ENCODE assay signal across 9 mouse cellular contexts in genomic region chr4:62944326-62944879, GRCm38 (mm10). TPM values are rescaled to one million over a fixed set of nuclear protein-coding genes. Genes with fewer than 3 reads are reported as not detected.
DNase-seq lines count a peak whose midpoint lies in the region; ATAC-seq and TF ChIP-seq lines count a peak whose summit lies in the region.
"Had no signal": no experiment of that assay in that cellular context is flagged by ENCODE, and none has a peak within 500 bp of the region (broad histone marks: within the 10 kb centered on the region; RNA-seq: fewer than 3 reads in every experiment).

No protein-coding gene starts in this region.

- intact Hi-C loops in left cerebral cortex, adult 2 months (cut with DNase I): no loop called here

- no peak overlapping the region for H3K9ac ChIP-seq in intestine, embryonic 16.5 days (ENCODE audit: low read depth, low read length)
- no peak overlapping the region for H3K9ac ChIP-seq in forebrain, embryonic 13.5 days
- H3K9ac ChIP-seq: embryonic facial prominence, embryonic 15.5 days had no signal

- H3K27me3 ChIP-seq in intestine, embryonic 16.5 days (replicated peaks; ENCODE audit: control insufficient read depth, insufficient read depth, low read length): no peaks in the 10 kb centered on the region
- no peaks in the 10 kb centered on the region for H3K27me3 ChIP-seq in forebrain, embryonic 13.5 days
- H3K27me3 ChIP-seq: embryonic facial prominence, embryonic 15.5 days had no signal

- no peaks in the 10 kb centered on the region for H3K9me3 ChIP-seq in intestine, embryonic 16.5 days (ENCODE audit: control insufficient read depth, low read length)
- no peaks in the 10 kb centered on the region for H3K9me3 ChIP-seq in forebrain, embryonic 13.5 days (replicated peaks)
- H3K9me3 ChIP-seq: embryonic facial prominence, embryonic 15.5 days had no signal

- ATAC-seq in intestine, embryonic 16.5 days: peak; percentile 63; the same call in 1 of the 2 replicates
- ATAC-seq in forebrain, embryonic 13.5 days: no peak

- no peak overlapping the region for H3K4me3 ChIP-seq in left cerebral cortex, adult 2 months
- H3K4me3 ChIP-seq in intestine, embryonic 16.5 days (ENCODE audit: low read length): no peak overlapping the region
- H3K4me3 ChIP-seq in forebrain, embryonic 13.5 days: no peak overlapping the region
- H3K4me3 ChIP-seq: embryonic facial prominence, embryonic 15.5 days had no signal

- no peak overlapping the region for H3K4me2 ChIP-seq in intestine, embryonic 16.5 days (ENCODE audit: low read depth, low read length)
- H3K4me2 ChIP-seq in forebrain, embryonic 13.5 days: no peak overlapping the region
- H3K4me2 ChIP-seq: embryonic facial prominence, embryonic 15.5 days had no signal

- peak; percentile 27 to 48 for DNase-seq in adrenal gland, adult (ENCODE audit: inconsistent age in 2 of 2, low spot score in 1 of 2)
- no peak for DNase-seq in adrenal gland, postnatal 4 days (ENCODE audit: low spot score in 2 of 2)
- DNase-seq in left cerebral cortex, adult 2 months (ENCODE audit: extremely low spot score in 1 of 2, low spot score in 2 of 2): no peak
- no peak for DNase-seq in left cerebral cortex, adult 11 months (ENCODE audit: low spot score)
- DNase-seq in lung, postnatal 36 days: peak; percentile 25
- DNase-seq in urinary bladder, postnatal 10 days (ENCODE audit: low spot score): no peak

- H3K36me3 ChIP-seq in intestine, embryonic 16.5 days (ENCODE audit: control insufficient read depth, insufficient read depth, low read length): no peaks in the 10 kb centered on the region
- H3K36me3 ChIP-seq in forebrain, embryonic 13.5 days (ENCODE audit: poor library complexity, severe bottlenecking): no peaks in the 10 kb centered on the region
- H3K36me3 ChIP-seq: embryonic facial prominence, embryonic 15.5 days had no signal

- H3K4me1 ChIP-seq in intestine, embryonic 16.5 days (ENCODE audit: control insufficient read depth, insufficient read depth, low read length): no peaks in the 10 kb centered on the region
- H3K4me1 ChIP-seq in forebrain, embryonic 13.5 days: peaks cover 8% of the 10 kb centered on the region

- WGBS in intestine, embryonic 16.5 days: 48% methylated on average over 4 of the region's 4 CpGs
- 68% methylated on average over 4 of the region's 4 CpGs for WGBS in forebrain, embryonic 13.5 days

- TF ChIP-seq CTCF in left cerebral cortex, adult 2 months (IDR thresholded peaks at IDR 0.05): peak; percentile 40

- H3K27ac ChIP-seq in left cerebral cortex, adult 2 months: no peak overlapping the region
- H3K27ac ChIP-seq in intestine, embryonic 16.5 days (ENCODE audit: low read length): no peak overlapping the region
- no peak overlapping the region for H3K27ac ChIP-seq in forebrain, embryonic 13.5 days
- H3K27ac ChIP-seq: embryonic facial prominence, embryonic 15.5 days had no signal

RNA-seq across cellular contexts. Expression of gene Zfp618, which starts 21.0 kb away (rescaled TPM):
- 10 to 100 TPM; 18.7 to 22.7 TPM for total RNA-seq in adrenal gland, postnatal 4 days (2021)
- total RNA-seq in left cerebral cortex, adult 2 months (2021): 1 to 10 TPM; 5.9 to 6.2 TPM
- polyA plus RNA-seq in intestine, embryonic 16.5 days (2015; fragmentation: Nextera tagmentation; extraction: Ambion mirVana): 15.0 and 15.3 TPM in 2 replicates
- 21.7 and 25.2 TPM in 2 replicates for polyA plus RNA-seq in forebrain, embryonic 13.5 days (2015; fragmentation: Nextera tagmentation; extraction: Ambion mirVana)

Comparison
In these comparisons a context has a peak if more than half of its experiments do, and no peak if none do; other contexts are left out.
1. DNase-seq: peak in adrenal gland, adult (2 of 2) and lung, postnatal 36 days (single experiment); none in adrenal gland, postnatal 4 days (0 of 2), left cerebral cortex, adult 2 months (0 of 2), left cerebral cortex, adult 11 months (single experiment) and urinary bladder, postnatal 10 days (single experiment).